Mouse (Mus musculus): ENCODE measurements around the gene 2610528A11Rik.

DNA sequence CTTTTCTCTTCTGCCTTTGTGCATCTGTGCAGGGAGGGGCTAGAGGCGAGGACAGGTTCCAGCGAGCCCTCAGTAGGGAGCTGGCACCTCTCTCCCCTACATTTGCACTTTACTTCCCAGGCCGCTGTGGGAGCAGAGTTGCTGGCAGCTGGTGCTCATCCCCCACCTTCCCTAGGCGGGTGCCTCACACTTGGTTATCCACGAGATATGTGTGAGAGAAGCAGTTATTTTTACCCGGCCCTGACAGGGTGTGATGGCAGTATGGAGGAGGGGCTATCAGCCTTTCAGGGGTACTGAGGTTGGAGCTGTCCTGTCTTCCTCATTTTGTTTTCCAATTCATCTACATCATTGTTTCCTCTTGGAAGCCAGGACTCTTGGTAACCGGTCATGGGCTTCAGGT lies 8.0 kb downstream of the 2610528A11Rik start:
- no peak for TF ChIP-seq POLR2A (IDR thresholded peaks at IDR 0.05; ENCODE audit: extremely low read depth, insufficient read depth, low read length)
- no peak for TF ChIP-seq CTCF (IDR thresholded peaks at IDR 0.05; ENCODE audit: low read depth, low read length)

Data from liver, adult 2 months (tissue).